Mouse (Mus musculus): ENCODE measurements at regions not wholly inside any gene's neighbourhood (a gene's known extent, or its start where the extent isn't known, plus 50 kb on each side); places are given as distances from the start of the nearest gene placed in this dataset.

GRCm38 (mm10) chr2:14550826-14551225 lies 52.1 kb upstream of the Cacnb2 start:
- Histone ChIP-seq H3K36me3 (replicated peaks in 1 of 2; ENCODE audit: control insufficient read depth in 1 of 2, insufficient read depth in 1 of 2, low read length in 1 of 2) (no peaks in the 10 kb centered on the region), H3K4me2 (ENCODE audit: insufficient read depth, low read depth, poor library complexity, severe bottlenecking) (no peak overlapping the region), H3K27ac (ENCODE audit: insufficient read depth, low read depth) (no peak overlapping the region), H3K4me1 (ENCODE audit: control insufficient read depth in 1 of 2, insufficient read depth in 2 of 2) (no peaks in the 10 kb centered on the region), H3K27me3 (replicated peaks) (no peaks in the 10 kb centered on the region), H3K9ac (ENCODE audit: insufficient read depth, low read depth) (no peak overlapping the region), H3K9me3 (replicated peaks; ENCODE audit: low read length) (no peaks in the 10 kb centered on the region), H3K79me2 (replicated peaks; ENCODE audit: control insufficient read depth, extremely low read depth, insufficient read depth, poor library complexity, severe bottlenecking) (no peaks in the 10 kb centered on the region), H3K4me3 (replicated peaks in 1 of 3; ENCODE audit: low read depth in 2 of 3, low read length in 2 of 3, poor library complexity in 1 of 3) (no peak overlapping the region)
- TF ChIP-seq UBTF (IDR thresholded peaks at IDR 0.05; ENCODE audit: low read depth, low read length) (no peak), E2F4 (IDR thresholded peaks at IDR 0.05; ENCODE audit: insufficient replicate concordance, low read depth, low read length) (no peak), CHD1 (IDR thresholded peaks at IDR 0.05; ENCODE audit: low read depth, low read length) (no peak), JUN (IDR thresholded peaks at IDR 0.05; ENCODE audit: insufficient read depth, low read depth, low read length) (no peak), ZNF384 (IDR thresholded peaks at IDR 0.05; ENCODE audit: low read depth, low read length) (no peak), MEF2A (IDR thresholded peaks at IDR 0.05; ENCODE audit: borderline replicate concordance, low read depth, low read length) (no peak), KAT2A (IDR thresholded peaks at IDR 0.05; ENCODE audit: insufficient replicate concordance, low read length) (no peak), HCFC1 (IDR thresholded peaks at IDR 0.05; ENCODE audit: low read depth, low read length) (no peak), SIN3A (IDR thresholded peaks at IDR 0.05; ENCODE audit: low read length) (no peak), POLR2AphosphoS2 (IDR thresholded peaks at IDR 0.05; ENCODE audit: low read depth, low read length) (no peak), MYC (IDR thresholded peaks at IDR 0.05; ENCODE audit: low read depth, low read length) (no peak), CHD2 (IDR thresholded peaks at IDR 0.05; ENCODE audit: low read length) (no peak), RCOR1 (conservative IDR thresholded peaks at IDR 0.05; ENCODE audit: low read depth, low read length) (no peak)
- in situ Hi-C loops (cut with MboI; ENCODE audit: low pct_ligation_motif_present, low pct_unique_long_range_greater_than_20kb, low sequenced_read_pairs) = no loop called here
- DNase-seq (ENCODE audit: extremely low read depth) = no peak
- dilution Hi-C loops (cut with MboI; ENCODE audit: extremely low pct_ligation_motif_present, extremely low pct_unique_long_range_greater_than_20kb, low sequenced_read_pairs) = no loop called here
